In the genomic region with DNA sequence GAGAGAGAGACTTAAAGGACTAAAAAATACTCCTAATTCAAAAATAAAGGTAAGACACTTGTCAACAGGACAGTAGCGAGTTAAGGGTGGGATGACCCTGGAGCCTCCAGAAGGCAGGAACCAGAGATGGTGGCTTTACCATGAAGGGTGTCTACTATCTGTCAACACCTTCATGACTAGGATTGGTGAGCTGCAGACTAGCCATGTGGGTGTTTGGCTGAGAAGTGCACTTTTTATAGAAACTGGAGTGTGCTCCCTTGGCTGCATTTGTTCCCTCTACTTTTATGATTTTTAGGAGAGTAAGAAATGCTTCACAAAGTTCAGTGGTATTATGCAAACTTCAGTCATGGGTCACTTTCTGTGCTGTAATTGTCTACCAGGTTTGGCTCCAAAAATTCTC, we compare ENCODE assay signal across 15 mouse cellular contexts.
"Had no signal": no experiment of that assay in that cellular context is flagged by ENCODE, and none has a peak within 500 bp of the region (broad histone marks: within the 10 kb centered on the region; RNA-seq: fewer than 3 reads in every experiment).

No protein-coding gene starts in this region.

- ATAC-seq: intestine, embryonic 16.5 days; liver, embryonic 12.5 days; midbrain, embryonic 13.5 days; midbrain, embryonic 16.5 days had no signal

- DNase-seq: kidney, adult 18-20 months; kidney, adult 9 months; kidney, postnatal 14 days; kidney, postnatal 4 days; liver; lung, adult 18-20 months; lung, postnatal 10 days; lung, postnatal 36 days; retina, postnatal 1 day; right cerebral cortex, postnatal 25 days; thymus, postnatal 25 days had no signal
